Mouse (Mus musculus) bone marrow macrophage, adult 2 months (primary cell): ENCODE data around the gene Sufu.

ENCODE experiments used
- CTCF ChIP-seq: IDR thresholded peaks from 2 replicates; pipeline ENCODE4 v1.5.1; 2012; ENCODE audit warnings: low read depth, mild to moderate bottlenecking, low read length, moderate library complexity
- POLR2A ChIP-seq: IDR thresholded peaks from 2 replicates; pipeline ENCODE4 v1.6.1; 2012; ENCODE audit warnings: mild to moderate bottlenecking, low read depth, low read length, borderline replicate concordance

GRCm38 (mm10) chr19:46463446-46463845, 66.8 kb downstream of the Sufu start:
- TF ChIP-seq CTCF (no peak), POLR2A (no peak)
